Mouse (Mus musculus) urinary bladder, postnatal 36 days (tissue): ENCODE results near the gene AI597479.

Experiments
- DNase-seq, 2 experiments: peaks; one replicate each; pipeline ENCODE4 v3.0.0; 2022; ENCODE audit warnings: low spot score in 2 of 2, mixed read lengths in 1 of 2

Gene AI597479

GRCm38 (mm10) chr1:43162394-43162793 lies 63.9 kb downstream of the AI597479 start:
- DNase-seq: no peak

- no peak for DNase-seq
Observed at GRCm38 (mm10) chr1:43163084-43163466, 64.6 kb downstream of the AI597479 start.

- peak; percentile 31 to 43 for DNase-seq
Observed at GRCm38 (mm10) chr1:43163467-43164418, 65.2 kb downstream of the AI597479 start.

GRCm38 (mm10) chr1:43164582-43164981 lies 66.1 kb downstream of the AI597479 start:
- DNase-seq: no peak
